Mouse (Mus musculus): ENCODE measurements at regions not wholly inside any gene's neighbourhood (a gene's known extent, or its start where the extent isn't known, plus 50 kb on each side); places are given as distances from the start of the nearest gene placed in this dataset.

DNA sequence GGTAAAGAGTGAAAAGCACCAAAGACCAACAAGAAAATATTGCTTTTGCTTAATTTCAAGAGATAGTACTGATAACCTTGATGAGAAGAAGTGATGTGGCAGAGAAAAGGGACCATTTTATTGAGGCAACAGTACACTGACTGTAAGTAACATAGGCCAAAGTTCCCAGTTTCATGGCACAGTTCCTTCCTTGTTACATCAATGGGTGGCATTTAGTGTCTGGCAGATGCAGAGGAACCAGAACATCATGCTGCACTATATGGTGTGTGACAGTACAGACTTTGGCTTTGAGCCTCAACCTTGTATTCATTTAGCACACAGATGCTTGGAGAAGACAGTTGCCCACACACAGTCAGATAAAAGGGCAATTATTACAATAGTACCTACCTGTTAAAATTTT lies 123.7 kb upstream of the Tent5a start:
- no peak for DNase-seq

- no peak for DNase-seq
Observed at GRCm38 (mm10) chr9:85449493-85449892, 122.3 kb upstream of the Tent5a start.

DNA sequence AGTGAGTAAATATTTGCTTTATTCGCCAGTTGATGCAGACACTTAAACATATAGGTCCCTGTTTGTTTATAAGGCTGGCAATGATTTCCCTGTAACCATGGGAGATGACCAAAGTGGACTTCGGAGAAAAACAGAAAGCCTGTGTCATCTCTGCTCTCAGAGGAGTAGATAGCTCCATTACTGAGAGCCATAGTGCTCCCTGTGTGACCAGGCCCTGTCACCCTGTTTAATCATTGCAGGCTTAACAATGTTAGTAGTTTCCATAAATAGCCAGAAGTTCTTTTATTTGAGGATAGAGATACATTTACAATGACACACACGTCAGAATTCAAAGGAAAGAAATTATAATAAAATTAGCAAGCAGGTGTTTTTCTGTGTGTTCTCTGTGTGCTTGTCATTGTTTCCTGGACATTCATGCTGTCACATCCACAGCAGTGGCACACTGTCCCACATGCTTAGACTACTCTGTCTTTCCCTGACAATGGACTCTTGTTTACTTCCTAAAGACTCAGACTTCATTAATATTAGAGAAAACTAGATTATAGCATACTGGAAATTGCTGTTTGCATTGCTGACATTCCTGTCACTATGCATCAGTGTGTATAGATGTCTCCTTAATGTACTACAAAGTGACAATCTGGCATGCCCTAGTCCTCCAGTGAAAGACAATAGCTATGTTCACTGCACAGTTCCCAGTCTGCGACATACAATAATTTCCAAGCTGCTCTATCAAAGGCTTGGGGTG lies 115.8 kb upstream of the Tent5a start:
- DNase-seq = no peak

GRCm38 (mm10) chr9:85439664-85440063 lies 112.5 kb upstream of the Tent5a start:
- DNase-seq = no peak

- no peak for DNase-seq
Observed at GRCm38 (mm10) chr9:85432220-85432619, 105.1 kb upstream of the Tent5a start.

- no peak for DNase-seq
Observed at GRCm38 (mm10) chr9:85426809-85427208, 99.7 kb upstream of the Tent5a start.

DNA sequence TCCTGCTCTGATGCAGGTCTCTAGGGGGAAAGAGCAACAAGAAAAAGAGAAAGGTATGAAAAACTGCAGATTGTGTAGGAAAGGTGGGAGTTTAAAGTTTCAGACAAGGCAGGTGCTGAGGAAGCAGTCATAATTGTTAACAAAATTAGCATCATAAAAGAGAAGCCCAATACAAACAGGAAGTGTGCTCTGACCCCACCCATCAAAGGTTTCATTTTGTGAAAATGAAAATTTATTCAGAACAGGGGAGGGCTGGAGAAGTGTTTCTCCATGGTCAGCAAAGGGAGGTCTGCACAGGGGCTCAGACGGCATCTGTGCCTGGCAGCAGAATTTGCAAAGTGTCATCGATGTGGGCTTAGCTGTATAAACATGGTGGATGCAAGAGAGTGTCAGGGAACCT lies 96.8 kb upstream of the Tent5a start:
- DNase-seq = no peak

DNA sequence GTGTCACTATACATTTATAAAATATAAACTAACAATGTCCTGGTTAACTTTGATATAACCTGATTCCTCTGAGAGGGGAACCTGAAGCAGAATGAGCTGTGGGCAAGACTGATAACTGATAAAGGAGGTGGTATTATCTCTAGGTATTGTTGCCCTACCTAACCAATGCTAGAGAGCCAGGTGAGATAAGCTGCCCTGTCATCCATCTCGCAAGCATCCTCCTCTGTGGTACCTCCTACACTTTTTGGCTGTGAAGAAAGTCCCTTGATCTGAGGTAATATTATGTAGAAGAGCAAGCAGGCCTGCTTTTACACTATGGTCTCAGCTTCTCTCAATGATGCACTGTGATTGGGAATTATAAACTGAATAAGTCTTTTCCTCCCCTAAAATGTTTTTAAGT lies 87.2 kb upstream of the Tent5a start:
- DNase-seq = no peak

GRCm38 (mm10) chr9:85413813-85414212 lies 86.7 kb upstream of the Tent5a start:
- no peak for DNase-seq

DNA sequence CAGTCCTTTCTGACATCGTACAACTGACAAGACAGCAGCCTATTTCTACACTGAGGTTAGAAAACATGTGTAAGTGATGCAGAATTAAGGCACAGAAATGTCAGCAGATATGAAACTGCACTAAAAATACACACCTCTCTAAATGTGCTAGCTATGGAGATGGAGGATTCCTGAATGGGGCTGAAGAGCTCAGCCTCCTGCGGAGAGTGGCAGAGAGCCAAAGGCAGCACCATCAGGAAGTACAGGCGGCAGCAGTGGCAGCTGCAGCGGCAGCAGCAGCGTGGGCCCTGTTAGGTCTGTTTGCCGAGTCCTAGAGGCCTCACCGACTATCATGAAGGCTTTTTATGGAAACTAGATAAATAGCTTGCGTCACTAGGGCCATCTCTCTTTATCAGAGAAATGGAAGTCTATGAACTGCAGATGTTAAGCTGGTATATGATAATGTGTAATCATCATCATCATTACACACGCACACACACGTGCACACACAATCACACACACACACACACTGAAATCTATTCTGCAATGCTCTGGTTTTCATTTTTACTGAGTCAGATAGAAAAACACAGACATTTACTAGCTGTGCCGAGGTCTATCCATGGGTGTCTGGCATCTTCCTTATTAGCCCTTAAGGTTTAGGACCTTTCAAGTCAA lies 83.6 kb upstream of the Tent5a start:
- DNase-seq = peak; percentile 45

DNA sequence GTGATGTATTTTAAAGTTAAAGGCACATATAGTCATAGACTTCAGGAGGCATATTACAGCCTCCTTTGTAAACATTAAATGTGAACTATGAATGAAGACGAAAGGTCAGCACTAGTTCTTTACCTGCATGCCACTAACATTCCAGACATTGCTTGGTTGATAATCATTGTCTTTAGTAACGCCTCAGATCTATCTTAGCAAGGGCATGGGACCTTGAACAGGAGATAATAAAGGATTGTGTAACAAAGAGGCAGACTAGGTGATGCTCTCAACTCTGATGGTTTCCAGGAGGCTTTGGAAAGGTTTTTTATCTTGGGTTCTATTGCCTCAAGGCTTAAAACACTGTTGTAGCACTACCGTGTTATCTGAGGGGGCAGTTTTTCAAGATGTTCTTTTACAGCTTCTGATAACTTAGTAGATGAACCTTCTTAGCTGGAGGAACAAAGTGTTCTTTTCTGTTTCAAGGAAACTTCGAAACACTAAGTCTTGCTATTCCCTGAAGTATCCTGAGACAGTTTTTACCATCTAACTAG lies 82.9 kb upstream of the Tent5a start:
- DNase-seq = no peak

- no peak for DNase-seq
Observed at GRCm38 (mm10) chr9:85408461-85408860, 81.3 kb upstream of the Tent5a start.

DNA sequence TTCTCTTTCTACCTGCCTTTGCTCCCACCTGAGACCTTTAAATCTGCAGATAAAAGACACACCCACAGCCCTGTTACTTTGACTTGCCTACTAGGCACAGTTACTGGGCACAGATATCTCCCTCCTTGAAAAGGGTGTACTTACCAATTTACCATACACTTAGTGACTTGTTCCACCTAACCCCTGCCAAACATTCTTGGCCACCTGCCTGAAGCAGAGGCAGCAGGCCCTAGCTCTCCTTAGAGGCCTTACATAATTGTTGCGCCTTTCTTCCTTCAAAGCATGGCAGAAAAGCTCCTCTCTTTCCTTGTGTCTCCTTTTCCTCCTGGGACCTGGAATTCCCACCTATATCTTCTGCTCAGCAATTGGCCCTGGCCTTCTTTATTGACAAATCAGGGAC lies 80.4 kb upstream of the Tent5a start:
- peak; percentile 64 for DNase-seq

- no peak for DNase-seq
Observed at GRCm38 (mm10) chr9:85401736-85402135, 74.6 kb upstream of the Tent5a start.

DNA sequence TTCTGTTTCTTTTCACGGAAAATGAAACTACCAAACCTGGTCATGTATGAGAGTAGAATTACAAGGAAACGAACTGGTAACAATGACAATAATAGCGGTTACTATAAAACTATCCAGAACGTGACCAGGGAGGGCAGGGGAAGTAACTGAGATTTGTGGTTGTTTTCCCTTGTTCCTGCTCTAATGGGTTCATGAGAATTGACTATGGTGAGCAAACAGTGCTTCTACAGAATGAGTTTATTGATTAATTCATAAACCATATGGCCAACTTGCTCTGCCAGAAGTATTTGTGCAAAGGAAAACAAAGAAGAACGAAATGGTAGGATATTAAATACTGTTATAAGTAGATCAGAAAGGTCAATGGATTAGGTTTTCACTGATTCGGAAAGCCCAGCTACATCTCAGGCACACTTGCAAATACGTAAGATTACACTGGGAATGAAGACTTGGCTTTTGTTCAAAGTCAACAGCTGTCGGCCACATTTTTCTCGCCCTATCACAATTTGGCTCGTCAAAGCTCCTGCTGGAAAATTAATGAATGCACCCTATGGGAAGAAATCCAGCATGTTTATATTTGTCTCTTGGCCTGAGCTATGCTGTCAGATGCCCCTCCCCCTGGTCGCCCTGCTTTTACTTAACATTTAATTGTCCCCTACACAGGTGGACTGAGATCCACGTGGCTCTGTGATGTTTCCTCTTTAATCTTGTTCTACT lies 73.6 kb upstream of the Tent5a start:
- DNase-seq = no peak

- DNase-seq = no peak
Observed at GRCm38 (mm10) chr9:85394975-85395374, 67.8 kb upstream of the Tent5a start.

DNA sequence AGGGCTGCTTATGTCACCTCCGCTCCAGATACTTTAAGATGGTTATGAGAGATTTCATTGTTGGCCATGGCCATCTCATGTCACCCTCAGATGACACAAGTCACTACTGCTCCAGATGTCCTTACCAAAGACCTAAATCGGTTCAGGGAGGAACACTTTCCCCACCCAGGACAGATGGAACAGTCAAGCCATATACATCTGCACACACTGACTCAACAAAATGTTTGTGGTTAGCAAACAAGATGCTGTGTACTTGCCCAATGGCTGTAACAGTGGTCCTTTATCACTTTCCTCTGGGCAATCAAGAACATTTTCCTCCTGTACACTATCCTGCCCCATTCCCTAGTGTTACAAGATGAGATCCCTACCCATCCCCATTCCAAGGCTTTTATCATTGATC lies 64.1 kb upstream of the Tent5a start:
- DNase-seq = no peak

GRCm38 (mm10) chr9:85388775-85389393 lies 61.7 kb upstream of the Tent5a start:
- DNase-seq = no peak

GRCm38 (mm10) chr9:85382413-85382812 lies 55.3 kb upstream of the Tent5a start:
- DNase-seq = no peak

- no peak for DNase-seq
Observed at GRCm38 (mm10) chr9:85380756-85381155, 53.6 kb upstream of the Tent5a start.

- no peak for DNase-seq
Observed at GRCm38 (mm10) chr9:85379135-85379534, 52.0 kb upstream of the Tent5a start.

All from adrenal gland, postnatal 10 days (tissue).